8 mouse cellular contexts compared by ENCODE assay signal in genomic region chr12:46818021-46818855, GRCm38 (mm10). TPM values are rescaled to one million over a fixed set of nuclear protein-coding genes. Genes with fewer than 3 reads are reported as not detected.
A peak's percentile ranks its signal among the peaks of the same experiment; 100 is the strongest.
DNase-seq lines count a peak whose midpoint lies in the region; ATAC-seq and TF ChIP-seq lines count a peak whose summit lies in the region.

No protein-coding gene starts in this region.

- no peak overlapping the region for H3K27ac ChIP-seq in thymus, adult 2 months (ENCODE audit: control insufficient read depth, insufficient read depth, low read length)
- H3K27ac ChIP-seq in embryonic facial prominence, embryonic 11.5 days (replicated peaks; ENCODE audit: low read depth, low read length): peak overlapping the region; percentile 77
- peak overlapping the region; percentile 92 for H3K27ac ChIP-seq in heart, embryonic 10.5 days
- H3K27ac ChIP-seq in kidney, embryonic 14.5 days (ENCODE audit: low read depth, low read length): no peak overlapping the region
- no peak overlapping the region for H3K27ac ChIP-seq in limb, embryonic 14.5 days (replicated peaks; ENCODE audit: low read depth, low read length)

- H3K9me3 ChIP-seq in embryonic facial prominence, embryonic 11.5 days (replicated peaks; ENCODE audit: control insufficient read depth, low read length): no peaks in the 10 kb centered on the region
- H3K9me3 ChIP-seq in heart, embryonic 10.5 days: no peaks in the 10 kb centered on the region
- H3K9me3 ChIP-seq in kidney, embryonic 14.5 days (ENCODE audit: control insufficient read depth, low read length): no peaks in the 10 kb centered on the region
- H3K9me3 ChIP-seq in limb, embryonic 14.5 days (ENCODE audit: control insufficient read depth, low read length): no peaks in the 10 kb centered on the region

- no peaks in the 10 kb centered on the region for H3K36me3 ChIP-seq in thymus, adult 2 months (ENCODE audit: control insufficient read depth, insufficient read depth, low read length)
- H3K36me3 ChIP-seq in embryonic facial prominence, embryonic 11.5 days (replicated peaks; ENCODE audit: control insufficient read depth, insufficient read depth, low read depth, low read length): no peaks in the 10 kb centered on the region
- no peaks in the 10 kb centered on the region for H3K36me3 ChIP-seq in heart, embryonic 10.5 days
- no peaks in the 10 kb centered on the region for H3K36me3 ChIP-seq in kidney, embryonic 14.5 days (ENCODE audit: control insufficient read depth, insufficient read depth, low read length)
- H3K36me3 ChIP-seq in limb, embryonic 14.5 days (ENCODE audit: control insufficient read depth, insufficient read depth, low read length): no peaks in the 10 kb centered on the region
- no peaks in the 10 kb centered on the region for H3K36me3 ChIP-seq in myocyte (ENCODE audit: control insufficient read depth, insufficient read depth)

- WGBS in thymus, adult 2 months: 3% methylated on average over 53 of the region's 61 CpGs
- under 1% methylated on average over 57 of the region's 61 CpGs for WGBS in embryonic facial prominence, embryonic 11.5 days
- WGBS in heart, embryonic 10.5 days: under 1% methylated on average over 61 of the region's 61 CpGs
- under 1% methylated on average over 44 of the region's 61 CpGs for WGBS in kidney, embryonic 14.5 days
- under 1% methylated on average over 58 of the region's 61 CpGs for WGBS in limb, embryonic 14.5 days

- DNase-seq in thymus, postnatal 0 days (ENCODE audit: low spot score): peak; percentile 21
- DNase-seq in thymus, adult 2 months: no peak
- peak; percentile 52 for DNase-seq in embryonic facial prominence, embryonic 11.5 days (ENCODE audit: low spot score)
- peak; percentile 82 for DNase-seq in heart, embryonic 10.5 days (ENCODE audit: low spot score)
- DNase-seq in limb, embryonic 14.5 days (ENCODE audit: low spot score): no peak
- DNase-seq in urinary bladder, adult 2 months (ENCODE audit: low spot score): peak; percentile 22

- peak overlapping the region; percentile 69 for H3K9ac ChIP-seq in embryonic facial prominence, embryonic 11.5 days (replicated peaks; ENCODE audit: low read length)
- peak overlapping the region; percentile 73 for H3K9ac ChIP-seq in kidney, embryonic 14.5 days (ENCODE audit: low read depth, low read length)
- H3K9ac ChIP-seq in limb, embryonic 14.5 days (ENCODE audit: low read depth, low read length, severe bottlenecking): peak overlapping the region; percentile 71

- peak overlapping the region; percentile 71 for H3K4me2 ChIP-seq in embryonic facial prominence, embryonic 11.5 days (ENCODE audit: low read depth, low read length)
- H3K4me2 ChIP-seq in kidney, embryonic 14.5 days (replicated peaks; ENCODE audit: low read depth, low read length): peak overlapping the region; percentile 88
- peak overlapping the region; percentile 92 for H3K4me2 ChIP-seq in limb, embryonic 14.5 days (replicated peaks; ENCODE audit: low read depth, low read length, severe bottlenecking)
- H3K4me2 ChIP-seq in myocyte (ENCODE audit: low read depth): peak overlapping the region; percentile 38

- H3K79me2 ChIP-seq in myocyte (ENCODE audit: control insufficient read depth, insufficient read depth): no peaks in the 10 kb centered on the region

- H3K27me3 ChIP-seq in thymus, adult 2 months (ENCODE audit: control insufficient read depth, insufficient read depth, low read length): peaks cover 8% of the 10 kb centered on the region
- no peaks in the 10 kb centered on the region for H3K27me3 ChIP-seq in embryonic facial prominence, embryonic 11.5 days (ENCODE audit: control insufficient read depth, insufficient read depth, low read length)
- no peaks in the 10 kb centered on the region for H3K27me3 ChIP-seq in heart, embryonic 10.5 days (ENCODE audit: insufficient read depth, poor library complexity, severe bottlenecking)
- H3K27me3 ChIP-seq in kidney, embryonic 14.5 days (ENCODE audit: control insufficient read depth, insufficient read depth, low read length): no peaks in the 10 kb centered on the region
- H3K27me3 ChIP-seq in limb, embryonic 14.5 days (ENCODE audit: control insufficient read depth, insufficient read depth, low read length): 0 out of 2 replicates have a peak, but pooled peaks cover 13% of the 10 kb centered on the region
- H3K27me3 ChIP-seq in myocyte (ENCODE audit: control insufficient read depth, insufficient read depth, insufficient read length): peaks cover 22% of the 10 kb centered on the region

- TF ChIP-seq CTCF in thymus, adult 2 months (IDR thresholded peaks at IDR 0.05; ENCODE audit: borderline replicate concordance, control insufficient read depth, extremely low read depth, insufficient read depth, low read length, poor library complexity): no peak

- ATAC-seq in embryonic facial prominence, embryonic 11.5 days (replicated peaks; ENCODE audit: insufficient number of reproducible peaks, low FRiP score, low TSS enrichment, low read depth): peak; percentile 57; the same call in 1 of the 2 replicates
- ATAC-seq in kidney, embryonic 14.5 days (ENCODE audit: low FRiP score, low TSS enrichment): peak; percentile 22; the same call in 1 of the 2 replicates
- peak; percentile 12 for ATAC-seq in limb, embryonic 14.5 days (ENCODE audit: low FRiP score, low read depth)

- no peak overlapping the region; the same call in 1 of the 2 replicates for H3K4me3 ChIP-seq in thymus, adult 2 months (ENCODE audit: control insufficient read depth, insufficient read depth, low read length)
- H3K4me3 ChIP-seq in embryonic facial prominence, embryonic 11.5 days (ENCODE audit: low read depth, low read length): peak overlapping the region; percentile 70
- H3K4me3 ChIP-seq in heart, embryonic 10.5 days: peak overlapping the region; percentile 92
- peak overlapping the region; percentile 79 for H3K4me3 ChIP-seq in kidney, embryonic 14.5 days (ENCODE audit: low read length)
- peak overlapping the region; percentile 77 for H3K4me3 ChIP-seq in limb, embryonic 14.5 days (replicated peaks; ENCODE audit: low read length)
- peak overlapping the region; percentile 12 for H3K4me3 ChIP-seq in myocyte

- H3ac ChIP-seq in myocyte (ENCODE audit: control insufficient read depth, insufficient read length): no peak overlapping the region

- no peak for TF ChIP-seq POLR2A in thymus, adult 2 months (IDR thresholded peaks at IDR 0.05; ENCODE audit: control insufficient read depth, extremely low read depth, insufficient read depth, low read length, poor library complexity)
- no peak for TF ChIP-seq POLR2A in limb, embryonic 14.5 days (IDR thresholded peaks at IDR 0.05; ENCODE audit: borderline replicate concordance, extremely low read depth, insufficient read depth, insufficient read length)
- TF ChIP-seq POLR2A in myocyte (IDR thresholded peaks at IDR 0.05; ENCODE audit: insufficient read length, low read depth): no peak

- H3K4me1 ChIP-seq in thymus, adult 2 months (replicated peaks; ENCODE audit: control insufficient read depth, insufficient read depth, low read length): no peaks in the 10 kb centered on the region
- no peaks in the 10 kb centered on the region for H3K4me1 ChIP-seq in embryonic facial prominence, embryonic 11.5 days (ENCODE audit: control insufficient read depth, insufficient read depth, low read length)
- no peaks in the 10 kb centered on the region for H3K4me1 ChIP-seq in heart, embryonic 10.5 days
- no peaks in the 10 kb centered on the region for H3K4me1 ChIP-seq in kidney, embryonic 14.5 days (ENCODE audit: control insufficient read depth, insufficient read depth, low read length)
- no peaks in the 10 kb centered on the region; the same call in 1 of the 2 replicates for H3K4me1 ChIP-seq in limb, embryonic 14.5 days (ENCODE audit: control insufficient read depth, insufficient read depth, low read length)

TF ChIP-seq in myocyte, 11 proteins besides CTCF, POLR2A, EP300 and RAD21:
- no peak for TF ChIP-seq MYOG (IDR thresholded peaks at IDR 0.05; ENCODE audit: control insufficient read depth in 1 of 3, insufficient read depth in 1 of 3, insufficient read length in 2 of 3, low read depth in 2 of 3)
- TF ChIP-seq E2F4 (IDR thresholded peaks at IDR 0.05; ENCODE audit: insufficient read depth): no peak
- no peak for TF ChIP-seq CEBPB (IDR thresholded peaks at IDR 0.05; ENCODE audit: insufficient read depth, poor library complexity, severe bottlenecking)
- TF ChIP-seq USF1 (IDR thresholded peaks at IDR 0.05; ENCODE audit: low read depth): no peak
- no peak for TF ChIP-seq REST (IDR thresholded peaks at IDR 0.05; ENCODE audit: insufficient read depth, insufficient read length)
- TF ChIP-seq SRF (IDR thresholded peaks at IDR 0.05; ENCODE audit: control insufficient read depth, insufficient read length, low read depth): no peak
- TF ChIP-seq POLR2AphosphoS2 (IDR thresholded peaks at IDR 0.05; ENCODE audit: insufficient read length, low read depth): no peak
- TF ChIP-seq MYOD1 (IDR thresholded peaks at IDR 0.05; ENCODE audit: control insufficient read depth in 1 of 3, insufficient read length in 2 of 3, low read depth in 2 of 3): no peak
- no peak for TF ChIP-seq TCF3 (IDR thresholded peaks at IDR 0.05; ENCODE audit: insufficient read length, low read depth)
- TF ChIP-seq TCF12 (IDR thresholded peaks at IDR 0.05; ENCODE audit: insufficient read depth, poor library complexity, severe bottlenecking): no peak

RNA-seq across cellular contexts. Expression of gene Nova1, which starts 0.5 kb away (rescaled TPM):
- polyA plus RNA-seq in thymus, postnatal 0 days (2015; fragmentation: Nextera tagmentation; extraction: Ambion mirVana): 0.13 and 0.20 TPM in 2 replicates
- polyA plus RNA-seq in thymus, adult 2 months (2012; rRNA removed): 0.09 and 0.27 TPM in 2 replicates
- 3.7 and 5.0 TPM in 2 replicates for polyA plus RNA-seq in embryonic facial prominence, embryonic 11.5 days (2014; fragmentation: Nextera tagmentation; extraction: Ambion mirVana)
- 1.4 and 1.9 TPM in 2 replicates for polyA plus RNA-seq in heart, embryonic 10.5 days (2016; fragmentation: Nextera tagmentation; extraction: Ambion mirVana)
- 1.9 and 2.8 TPM in 2 replicates for polyA plus RNA-seq in kidney, embryonic 14.5 days (2014; fragmentation: Nextera tagmentation; extraction: Ambion mirVana)
- 6.1 and 7.2 TPM in 2 replicates for polyA plus RNA-seq in limb, embryonic 14.5 days (2012; rRNA removed)
- polyA plus RNA-seq in limb, embryonic 14.5 days (2014; fragmentation: Nextera tagmentation; extraction: Ambion mirVana): 3.3 and 4.6 TPM in 2 replicates
- polyA plus RNA-seq in myocyte (2012; fragmentation: generic; extraction: Trizol): not detected
- polyA plus RNA-seq in urinary bladder, adult 2 months (2012; rRNA removed): 0.96 and 0.97 TPM in 2 replicates

Comparison
In these comparisons a context has a peak if more than half of its experiments do, and no peak if none do; other contexts are left out.
1. DNase-seq: peak in thymus, postnatal 0 days (single experiment), embryonic facial prominence, embryonic 11.5 days (single experiment), heart, embryonic 10.5 days (single experiment) and urinary bladder, adult 2 months (single experiment); none in thymus, adult 2 months (single experiment) and limb, embryonic 14.5 days (single experiment).
2. H3K27ac ChIP-seq: peak in embryonic facial prominence, embryonic 11.5 days (single experiment) and heart, embryonic 10.5 days (single experiment); none in thymus, adult 2 months (single experiment), kidney, embryonic 14.5 days (single experiment) and limb, embryonic 14.5 days (single experiment).
3. H3K4me2 ChIP-seq: peak in every context shown above with its lines; median percentile 92 in limb, embryonic 14.5 days; 88 in kidney, embryonic 14.5 days; 71 in embryonic facial prominence, embryonic 11.5 days; 38 in myocyte.
4. Peak in every context shown above with its lines, with median percentiles within 50 percentile points of each other: ATAC-seq and H3K9ac ChIP-seq.